Mouse (Mus musculus): Measurements from ENCODE around the gene Lhx4.

GRCm38 (mm10) chr1:155713306-155713705 lies 38.2 kb downstream of the Lhx4 start:
- no peak for TF ChIP-seq CTCF (IDR thresholded peaks at IDR 0.05; ENCODE audit: borderline replicate concordance, insufficient read depth, low read depth, low read length)
- TF ChIP-seq POLR2A (IDR thresholded peaks at IDR 0.05; ENCODE audit: borderline replicate concordance, insufficient read depth, low read length): no peak

All from cerebellum, adult 2 months (tissue).